17 mouse cellular contexts compared by ENCODE assay signal in the genomic region with DNA sequence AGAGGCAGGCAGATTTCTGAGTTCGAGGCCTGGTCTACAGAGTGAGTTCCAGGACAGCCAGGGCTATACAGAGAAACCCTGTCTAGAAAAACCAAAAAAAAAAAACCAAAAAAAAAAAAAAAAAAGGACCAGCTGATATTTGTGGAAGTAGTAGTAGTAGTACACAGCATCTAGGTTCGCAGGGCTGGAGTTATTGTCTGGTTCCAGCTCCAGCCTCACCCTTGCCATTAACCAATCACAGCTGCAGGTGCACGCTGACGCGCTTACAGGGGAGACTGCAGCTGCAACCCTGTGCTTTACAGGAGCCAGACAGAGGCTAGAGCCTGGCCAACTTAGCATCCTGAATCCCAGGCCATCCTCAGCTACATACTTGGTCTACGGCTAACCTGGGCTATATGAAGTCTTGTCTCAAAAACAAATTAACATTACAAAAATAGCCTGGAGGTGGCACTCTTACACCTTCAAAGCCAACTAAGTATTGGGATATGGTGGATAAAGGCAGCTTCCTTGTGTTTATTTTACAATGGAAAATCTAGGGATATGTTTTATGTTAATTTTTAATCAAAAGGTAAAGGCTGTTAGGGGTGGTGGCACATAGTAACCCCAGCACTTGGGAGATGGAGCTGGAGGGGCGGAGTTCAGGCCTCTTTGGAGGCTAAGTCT. TPM values are rescaled to one million over a fixed set of nuclear protein-coding genes. Genes with fewer than 3 reads are reported as not detected.
DNase-seq lines count a peak whose midpoint lies in the region; ATAC-seq and TF ChIP-seq lines count a peak whose summit lies in the region.
"Had no signal": no experiment of that assay in that cellular context is flagged by ENCODE, and none has a peak within 500 bp of the region (broad histone marks: within the 10 kb centered on the region; RNA-seq: fewer than 3 reads in every experiment).

No protein-coding gene starts in this region.

- H3K9me3 ChIP-seq in forebrain, postnatal 0 days (ENCODE audit: low read length), result no peaks in the 10 kb centered on the region
- no peaks in the 10 kb centered on the region for H3K9me3 ChIP-seq in forebrain, embryonic 16.5 days (ENCODE audit: control insufficient read depth, low read length)
- no peaks in the 10 kb centered on the region for H3K9me3 ChIP-seq in midbrain, postnatal 0 days (ENCODE audit: low read length)
- H3K9me3 ChIP-seq in midbrain, embryonic 13.5 days, result no peaks in the 10 kb centered on the region
- no peaks in the 10 kb centered on the region for H3K9me3 ChIP-seq in stomach, postnatal 0 days (ENCODE audit: control insufficient read depth, low read length)
- H3K9me3 ChIP-seq in limb, embryonic 10.5 days (replicated peaks), result no peaks in the 10 kb centered on the region
- H3K9me3 ChIP-seq: forebrain, embryonic 10.5 days; liver, embryonic 13.5 days; megakaryocyte, embryonic 14.5 days; neural tube, embryonic 12.5 days had no signal

- H3K9ac ChIP-seq in forebrain, postnatal 0 days, result no peak overlapping the region
- no peak overlapping the region for H3K9ac ChIP-seq in forebrain, embryonic 16.5 days (replicated peaks; ENCODE audit: low read depth, low read length)
- no peak overlapping the region for H3K9ac ChIP-seq in midbrain, postnatal 0 days (replicated peaks; ENCODE audit: low read length, poor library complexity, severe bottlenecking)
- no peak overlapping the region for H3K9ac ChIP-seq in midbrain, embryonic 13.5 days (replicated peaks)
- no peak overlapping the region for H3K9ac ChIP-seq in stomach, postnatal 0 days (ENCODE audit: low read length)
- H3K9ac ChIP-seq: liver, embryonic 13.5 days; neural tube, embryonic 12.5 days had no signal

- TF ChIP-seq CTCF in forebrain, postnatal 0 days (IDR thresholded peaks at IDR 0.05; ENCODE audit: low read depth), result peak; percentile 42
- TF ChIP-seq CTCF in layer of hippocampus, adult 2 months (conservative IDR thresholded peaks at IDR 0.05), result peak; percentile 56
- TF ChIP-seq CTCF in midbrain, postnatal 0 days (IDR thresholded peaks at IDR 0.05), result peak; percentile 55
- peak; percentile 46 for TF ChIP-seq CTCF in stomach, postnatal 0 days (IDR thresholded peaks at IDR 0.05; ENCODE audit: low read depth)

- no peak overlapping the region for H3K4me3 ChIP-seq in forebrain, postnatal 0 days (ENCODE audit: low read depth, low read length)
- H3K4me3 ChIP-seq in forebrain, embryonic 16.5 days (replicated peaks; ENCODE audit: low read length), result no peak overlapping the region
- no peak overlapping the region for H3K4me3 ChIP-seq in layer of hippocampus, adult 2 months
- H3K4me3 ChIP-seq in midbrain, postnatal 0 days (ENCODE audit: low read depth, low read length), result no peak overlapping the region
- H3K4me3 ChIP-seq in midbrain, embryonic 13.5 days (replicated peaks), result no peak overlapping the region
- no peak overlapping the region for H3K4me3 ChIP-seq in stomach, postnatal 0 days (ENCODE audit: low read depth, low read length)
- no peak overlapping the region for H3K4me3 ChIP-seq in limb, embryonic 10.5 days
- H3K4me3 ChIP-seq: forebrain, embryonic 10.5 days; liver, embryonic 13.5 days; megakaryocyte, embryonic 14.5 days; neural tube, embryonic 12.5 days had no signal

- WGBS in forebrain, postnatal 0 days, result 92% methylated on average over 7 of the region's 7 CpGs
- 92% methylated on average over 7 of the region's 7 CpGs for WGBS in forebrain, embryonic 16.5 days
- WGBS in midbrain, postnatal 0 days, result 94% methylated on average over 7 of the region's 7 CpGs
- 97% methylated on average over 7 of the region's 7 CpGs for WGBS in midbrain, embryonic 13.5 days
- WGBS in stomach, postnatal 0 days, result 90% methylated on average over 7 of the region's 7 CpGs
- 93% methylated on average over 7 of the region's 7 CpGs for WGBS in limb, embryonic 10.5 days

- DNase-seq in forebrain, postnatal 0 days, result peak; percentile 35
- DNase-seq in layer of hippocampus, adult 2 months (ENCODE audit: low spot score in 2 of 2), result no peak
- DNase-seq in layer of hippocampus, postnatal 36 days, result no peak
- DNase-seq in midbrain, postnatal 0 days (ENCODE audit: low spot score), result no peak
- DNase-seq in stomach, postnatal 0 days (ENCODE audit: low spot score), result no peak
- DNase-seq in limb, embryonic 10.5 days (ENCODE audit: low spot score), result no peak
- DNase-seq: adrenal gland, postnatal 14 days; gastrocnemius, postnatal 14 days; kidney, postnatal 10 days; left cerebral cortex, postnatal 4 days; liver, embryonic 13.5 days had no signal

- no peak for TF ChIP-seq EP300 in stomach, postnatal 0 days (optimal IDR thresholded peaks at IDR 0.05)

- H3K4me1 ChIP-seq in forebrain, postnatal 0 days (ENCODE audit: insufficient read depth), result 0 out of 2 replicates have a peak, but pooled peaks cover 5% of the 10 kb centered on the region
- H3K4me1 ChIP-seq in forebrain, embryonic 16.5 days (replicated peaks; ENCODE audit: control insufficient read depth, insufficient read depth, low read length), result peaks cover 6% of the 10 kb centered on the region
- H3K4me1 ChIP-seq in midbrain, postnatal 0 days (ENCODE audit: insufficient read depth, low read length), result no peaks in the 10 kb centered on the region; the same call in 1 of the 2 replicates
- peaks cover 11% of the 10 kb centered on the region for H3K4me1 ChIP-seq in midbrain, embryonic 13.5 days (replicated peaks)
- 0 out of 2 replicates have a peak, but pooled peaks cover 2% of the 10 kb centered on the region for H3K4me1 ChIP-seq in stomach, postnatal 0 days (replicated peaks; ENCODE audit: control insufficient read depth, insufficient read depth)
- peaks cover 20% of the 10 kb centered on the region for H3K4me1 ChIP-seq in limb, embryonic 10.5 days

- no peak overlapping the region for H3K27ac ChIP-seq in forebrain, postnatal 0 days (ENCODE audit: low read depth, low read length)
- no peak overlapping the region for H3K27ac ChIP-seq in forebrain, embryonic 16.5 days (ENCODE audit: low read length)
- H3K27ac ChIP-seq in layer of hippocampus, adult 2 months, result no peak overlapping the region
- H3K27ac ChIP-seq in midbrain, postnatal 0 days (ENCODE audit: low read depth, low read length), result no peak overlapping the region
- no peak overlapping the region for H3K27ac ChIP-seq in midbrain, embryonic 13.5 days
- no peak overlapping the region for H3K27ac ChIP-seq in stomach, postnatal 0 days (replicated peaks)
- no peak overlapping the region for H3K27ac ChIP-seq in limb, embryonic 10.5 days
- H3K27ac ChIP-seq: forebrain, embryonic 10.5 days; liver, embryonic 13.5 days; neural tube, embryonic 12.5 days had no signal

- no peak; the same call in 1 of the 2 replicates for ATAC-seq in forebrain, postnatal 0 days
- ATAC-seq in forebrain, embryonic 16.5 days, result no peak
- no peak for ATAC-seq in midbrain, postnatal 0 days (ENCODE audit: low FRiP score)
- ATAC-seq in midbrain, embryonic 13.5 days, result no peak
- no peak for ATAC-seq in stomach, postnatal 0 days (ENCODE audit: low FRiP score, low TSS enrichment)
- ATAC-seq: activated CD4-positive, CD25-positive, alpha-beta regulatory T cell, adult 4 months had no signal

- no peaks in the 10 kb centered on the region for H3K27me3 ChIP-seq in forebrain, postnatal 0 days (ENCODE audit: insufficient read depth, low read length)
- no peaks in the 10 kb centered on the region for H3K27me3 ChIP-seq in forebrain, embryonic 16.5 days (replicated peaks; ENCODE audit: control insufficient read depth, insufficient read depth, low read length)
- H3K27me3 ChIP-seq in midbrain, postnatal 0 days (ENCODE audit: insufficient read depth, low read length), result no peaks in the 10 kb centered on the region
- H3K27me3 ChIP-seq in midbrain, embryonic 13.5 days, result no peaks in the 10 kb centered on the region
- no peaks in the 10 kb centered on the region for H3K27me3 ChIP-seq in stomach, postnatal 0 days (ENCODE audit: control insufficient read depth, insufficient read depth, low read length)
- no peaks in the 10 kb centered on the region for H3K27me3 ChIP-seq in limb, embryonic 10.5 days (ENCODE audit: low read depth, poor library complexity, severe bottlenecking)
- H3K27me3 ChIP-seq: liver, embryonic 13.5 days; megakaryocyte, embryonic 14.5 days; neural tube, embryonic 12.5 days had no signal

- H3K4me2 ChIP-seq in forebrain, postnatal 0 days (ENCODE audit: low read depth), result no peak overlapping the region
- H3K4me2 ChIP-seq in forebrain, embryonic 16.5 days (ENCODE audit: low read length), result no peak overlapping the region
- H3K4me2 ChIP-seq in midbrain, postnatal 0 days (ENCODE audit: low read depth, low read length, poor library complexity, severe bottlenecking), result no peak overlapping the region
- H3K4me2 ChIP-seq in midbrain, embryonic 13.5 days (replicated peaks), result no peak overlapping the region
- no peak overlapping the region for H3K4me2 ChIP-seq in stomach, postnatal 0 days (replicated peaks; ENCODE audit: low read depth)
- H3K4me2 ChIP-seq: liver, embryonic 13.5 days; neural tube, embryonic 12.5 days had no signal

- H3K36me3 ChIP-seq in forebrain, postnatal 0 days (ENCODE audit: insufficient read depth), result peaks cover 28% of the 10 kb centered on the region
- peaks cover 10% of the 10 kb centered on the region for H3K36me3 ChIP-seq in forebrain, embryonic 16.5 days (ENCODE audit: control insufficient read depth, insufficient read depth)
- peaks cover 25% of the 10 kb centered on the region for H3K36me3 ChIP-seq in midbrain, postnatal 0 days (ENCODE audit: insufficient read depth, low read length)
- H3K36me3 ChIP-seq in midbrain, embryonic 13.5 days, result peaks cover 36% of the 10 kb centered on the region
- peaks cover 5% of the 10 kb centered on the region; the same call in 1 of the 2 replicates for H3K36me3 ChIP-seq in stomach, postnatal 0 days (ENCODE audit: control insufficient read depth, insufficient read depth, low read length)
- H3K36me3 ChIP-seq in limb, embryonic 10.5 days, result peaks cover 71% of the 10 kb centered on the region

RNA-seq across cellular contexts. Expression of gene Tmem97, which starts 6.0 kb away (rescaled TPM):
- total RNA-seq in forebrain, postnatal 0 days (2014; rRNA removed), result 32.7 and 33.9 TPM in 2 replicates
- polyA plus RNA-seq in forebrain, postnatal 0 days (2015; fragmentation: Nextera tagmentation; extraction: Ambion mirVana), result 37.1 and 42.1 TPM in 2 replicates
- 31.1 and 34.9 TPM in 2 replicates for polyA plus RNA-seq in forebrain, embryonic 16.5 days (2015; fragmentation: Nextera tagmentation; extraction: Ambion mirVana)
- total RNA-seq in layer of hippocampus, adult 2 months (2021), result 10 to 100 TPM; 10.6 to 12.2 TPM
- 10 to 100 TPM; 11.1 to 12.7 TPM for total RNA-seq in layer of hippocampus, postnatal 36 days (2021)
- total RNA-seq in midbrain, postnatal 0 days (2014; rRNA removed), result 38.4 and 45.5 TPM in 2 replicates
- 41.4 and 42.6 TPM in 2 replicates for polyA plus RNA-seq in midbrain, postnatal 0 days (2015; fragmentation: Nextera tagmentation; extraction: Ambion mirVana)
- 28.7 and 33.5 TPM in 2 replicates for polyA plus RNA-seq in midbrain, embryonic 13.5 days (2015; fragmentation: Nextera tagmentation; extraction: Ambion mirVana)
- polyA plus RNA-seq in stomach, postnatal 0 days (2015; fragmentation: Nextera tagmentation; extraction: Ambion mirVana), result 63.2 and 68.2 TPM in 2 replicates
- 87.7 and 104 TPM in 2 replicates for polyA plus RNA-seq in limb, embryonic 10.5 days (2016; fragmentation: Nextera tagmentation; extraction: Ambion mirVana)

RNA-seq across cellular contexts. Expression of gene Ift20, which starts 8.4 kb away (rescaled TPM):
- total RNA-seq in forebrain, postnatal 0 days (2014; rRNA removed), result 106 and 119 TPM in 2 replicates
- 124 and 140 TPM in 2 replicates for polyA plus RNA-seq in forebrain, postnatal 0 days (2015; fragmentation: Nextera tagmentation; extraction: Ambion mirVana)
- 111 and 117 TPM in 2 replicates for polyA plus RNA-seq in forebrain, embryonic 16.5 days (2015; fragmentation: Nextera tagmentation; extraction: Ambion mirVana)
- 10 to 100 TPM; 77.7 to 80.2 TPM for total RNA-seq in layer of hippocampus, adult 2 months (2021)
- total RNA-seq in layer of hippocampus, postnatal 36 days (2021), result 10 to 100 TPM; 75.1 to 79.0 TPM
- 133 and 155 TPM in 2 replicates for total RNA-seq in midbrain, postnatal 0 days (2014; rRNA removed)
- polyA plus RNA-seq in midbrain, postnatal 0 days (2015; fragmentation: Nextera tagmentation; extraction: Ambion mirVana), result 142 and 148 TPM in 2 replicates
- polyA plus RNA-seq in midbrain, embryonic 13.5 days (2015; fragmentation: Nextera tagmentation; extraction: Ambion mirVana), result 124 and 126 TPM in 2 replicates
- polyA plus RNA-seq in stomach, postnatal 0 days (2015; fragmentation: Nextera tagmentation; extraction: Ambion mirVana), result 163 and 168 TPM in 2 replicates
- 85.7 and 97.9 TPM in 2 replicates for polyA plus RNA-seq in limb, embryonic 10.5 days (2016; fragmentation: Nextera tagmentation; extraction: Ambion mirVana)

RNA-seq across cellular contexts. Expression of gene Tnfaip1, which starts 8.4 kb away (rescaled TPM):
- total RNA-seq in forebrain, postnatal 0 days (2014; rRNA removed), result 38.9 and 42.7 TPM in 2 replicates
- polyA plus RNA-seq in forebrain, postnatal 0 days (2015; fragmentation: Nextera tagmentation; extraction: Ambion mirVana), result 54.6 and 66.3 TPM in 2 replicates
- 71.5 and 71.8 TPM in 2 replicates for polyA plus RNA-seq in forebrain, embryonic 16.5 days (2015; fragmentation: Nextera tagmentation; extraction: Ambion mirVana)
- total RNA-seq in layer of hippocampus, adult 2 months (2021), result 10 to 100 TPM; 29.9 to 31.3 TPM
- 10 to 100 TPM; 32.1 to 32.6 TPM for total RNA-seq in layer of hippocampus, postnatal 36 days (2021)
- 38.2 and 40.5 TPM in 2 replicates for total RNA-seq in midbrain, postnatal 0 days (2014; rRNA removed)
- polyA plus RNA-seq in midbrain, postnatal 0 days (2015; fragmentation: Nextera tagmentation; extraction: Ambion mirVana), result 59.1 and 62.7 TPM in 2 replicates
- 55.0 and 58.8 TPM in 2 replicates for polyA plus RNA-seq in midbrain, embryonic 13.5 days (2015; fragmentation: Nextera tagmentation; extraction: Ambion mirVana)
- 47.5 and 47.7 TPM in 2 replicates for polyA plus RNA-seq in stomach, postnatal 0 days (2015; fragmentation: Nextera tagmentation; extraction: Ambion mirVana)
- polyA plus RNA-seq in limb, embryonic 10.5 days (2016; fragmentation: Nextera tagmentation; extraction: Ambion mirVana), result 92.4 and 94.1 TPM in 2 replicates

RNA-seq across cellular contexts. Expression of gene Poldip2, which starts 32.6 kb away (rescaled TPM):
- total RNA-seq in forebrain, postnatal 0 days (2014; rRNA removed), result 139 and 157 TPM in 2 replicates
- polyA plus RNA-seq in forebrain, postnatal 0 days (2015; fragmentation: Nextera tagmentation; extraction: Ambion mirVana), result 165 and 175 TPM in 2 replicates
- 209 and 214 TPM in 2 replicates for polyA plus RNA-seq in forebrain, embryonic 16.5 days (2015; fragmentation: Nextera tagmentation; extraction: Ambion mirVana)
- 100 to 1,000 TPM; 121 to 122 TPM for total RNA-seq in layer of hippocampus, adult 2 months (2021)
- 100 to 1,000 TPM; 116 to 121 TPM for total RNA-seq in layer of hippocampus, postnatal 36 days (2021)
- 145 and 149 TPM in 2 replicates for total RNA-seq in midbrain, postnatal 0 days (2014; rRNA removed)
- 159 and 176 TPM in 2 replicates for polyA plus RNA-seq in midbrain, postnatal 0 days (2015; fragmentation: Nextera tagmentation; extraction: Ambion mirVana)
- polyA plus RNA-seq in midbrain, embryonic 13.5 days (2015; fragmentation: Nextera tagmentation; extraction: Ambion mirVana), result 176 and 178 TPM in 2 replicates
- 91.1 and 95.9 TPM in 2 replicates for polyA plus RNA-seq in stomach, postnatal 0 days (2015; fragmentation: Nextera tagmentation; extraction: Ambion mirVana)
- 179 TPM in 2 replicates for polyA plus RNA-seq in limb, embryonic 10.5 days (2016; fragmentation: Nextera tagmentation; extraction: Ambion mirVana)

RNA-seq across cellular contexts. Expression of gene Tmem199, which starts 32.6 kb away (rescaled TPM):
- 64.8 and 73.2 TPM in 2 replicates for total RNA-seq in forebrain, postnatal 0 days (2014; rRNA removed)
- polyA plus RNA-seq in forebrain, postnatal 0 days (2015; fragmentation: Nextera tagmentation; extraction: Ambion mirVana), result 84.2 and 86.0 TPM in 2 replicates
- 78.8 and 86.3 TPM in 2 replicates for polyA plus RNA-seq in forebrain, embryonic 16.5 days (2015; fragmentation: Nextera tagmentation; extraction: Ambion mirVana)
- total RNA-seq in layer of hippocampus, adult 2 months (2021), result 10 to 100 TPM; 44.2 to 45.7 TPM
- total RNA-seq in layer of hippocampus, postnatal 36 days (2021), result 10 to 100 TPM; 43.0 to 44.0 TPM
- 46.2 and 48.2 TPM in 2 replicates for total RNA-seq in midbrain, postnatal 0 days (2014; rRNA removed)
- polyA plus RNA-seq in midbrain, postnatal 0 days (2015; fragmentation: Nextera tagmentation; extraction: Ambion mirVana), result 92.4 and 96.0 TPM in 2 replicates
- 95.9 and 97.6 TPM in 2 replicates for polyA plus RNA-seq in midbrain, embryonic 13.5 days (2015; fragmentation: Nextera tagmentation; extraction: Ambion mirVana)
- 28.4 and 32.1 TPM in 2 replicates for polyA plus RNA-seq in stomach, postnatal 0 days (2015; fragmentation: Nextera tagmentation; extraction: Ambion mirVana)
- 73.7 and 85.5 TPM in 2 replicates for polyA plus RNA-seq in limb, embryonic 10.5 days (2016; fragmentation: Nextera tagmentation; extraction: Ambion mirVana)
